Mouse (Mus musculus) limb, embryonic 13.5 days (tissue): ENCODE data around the gene Trim9. TPM values are rescaled to one million over a fixed set of nuclear protein-coding genes. Genes with fewer than 3 reads are reported as not detected.

Experiments used
- polyA plus RNA-seq: library from polyadenylated mRNA; unstranded; fragments of >200 nt; fragmentation: Nextera tagmentation; extraction: Ambion mirVana; gene quantifications from 2 replicates; pipeline ENCODE4 v1.2.1, GENCODE M21; 2015

The Trim9 gene
- polyA plus RNA-seq, 1 experiment from 2014 or later = 0.93 TPM

Other genes with a start within 250 kb of the Trim9 start
- 11.0 and 11.4 TPM in 2 replicates for gene Nin, start 233.9 kb downstream of the Trim9 start, polyA plus RNA-seq
- gene Abhd12b, start 193.5 kb downstream of the Trim9 start, polyA plus RNA-seq = not detected in 2 replicates
- 11.2 and 12.6 TPM in 2 replicates for gene Pygl, start 116.1 kb downstream of the Trim9 start, polyA plus RNA-seq
- gene Tmx1, start 105.5 kb upstream of the Trim9 start, polyA plus RNA-seq = 99.9 and 105 TPM in 2 replicates